Mouse (Mus musculus): ENCODE measurements around the gene Vmn1r232.
A peak's percentile ranks its signal among the peaks of the same experiment; 100 is the strongest.

Gene Vmn1r232

GRCm38 (mm10) chr17:20919614-20920013, at the start of gene Vmn1r232:
Vmn1r232 (minus strand) TSS chr17:20919714.
- DNase-seq (ENCODE audit: low read depth, low spot score) = no peak

DNA sequence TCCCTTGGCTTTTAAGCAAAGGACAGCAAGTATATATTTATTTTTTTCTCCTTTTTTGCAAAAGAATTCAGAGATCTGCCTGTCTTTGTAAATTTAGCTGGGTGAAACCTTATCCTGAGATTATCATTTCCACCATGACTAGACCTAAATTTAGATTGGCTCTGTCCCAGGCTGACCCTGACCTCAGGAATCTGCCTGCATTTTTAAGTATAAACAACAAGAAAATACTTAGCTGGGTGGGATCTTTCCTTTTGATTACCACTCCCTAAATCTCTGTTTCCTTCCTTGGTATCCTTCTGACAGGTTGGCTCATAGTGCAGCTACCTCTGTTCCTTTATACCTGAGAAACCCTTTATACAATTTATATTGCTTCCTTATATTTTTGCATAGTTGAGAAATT, 47.2 kb upstream of the Vmn1r232 start:
- no peak for DNase-seq (ENCODE audit: low read depth, low spot score)

- no peak for DNase-seq (ENCODE audit: low read depth, low spot score)
These were observed 45.9 kb upstream of the Vmn1r232 start for GRCm38 (mm10) chr17:20965421-20965820.

DNA sequence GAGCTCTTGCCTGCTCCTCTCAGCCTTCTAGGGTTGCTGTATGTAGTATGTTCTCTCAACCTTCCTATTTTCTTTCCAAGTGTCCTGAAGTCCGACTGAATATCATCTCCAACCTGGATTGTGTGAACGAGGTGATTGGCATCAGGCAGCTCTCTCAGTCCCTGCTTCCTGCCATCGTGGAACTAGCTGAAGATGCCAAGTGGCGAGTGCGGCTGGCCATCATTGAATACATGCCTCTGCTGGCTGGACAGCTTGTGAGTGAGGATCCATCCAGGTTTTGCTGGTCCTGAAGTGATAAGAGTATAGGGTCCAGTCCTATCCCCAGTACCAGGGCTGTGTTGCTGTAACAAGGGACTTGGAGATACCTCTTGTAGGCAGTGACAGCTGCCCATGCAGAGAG, 40.9 kb upstream of the Vmn1r232 start:
- no peak for DNase-seq (ENCODE audit: low read depth, low spot score)

GRCm38 (mm10) chr17:20946636-20947035, 27.1 kb upstream of the Vmn1r232 start:
- DNase-seq (ENCODE audit: low read depth, low spot score) = peak; percentile 19

GRCm38 (mm10) chr17:20946026-20946565, 26.6 kb upstream of the Vmn1r232 start:
- peak; percentile 33 for DNase-seq (ENCODE audit: low read depth, low spot score)

DNA sequence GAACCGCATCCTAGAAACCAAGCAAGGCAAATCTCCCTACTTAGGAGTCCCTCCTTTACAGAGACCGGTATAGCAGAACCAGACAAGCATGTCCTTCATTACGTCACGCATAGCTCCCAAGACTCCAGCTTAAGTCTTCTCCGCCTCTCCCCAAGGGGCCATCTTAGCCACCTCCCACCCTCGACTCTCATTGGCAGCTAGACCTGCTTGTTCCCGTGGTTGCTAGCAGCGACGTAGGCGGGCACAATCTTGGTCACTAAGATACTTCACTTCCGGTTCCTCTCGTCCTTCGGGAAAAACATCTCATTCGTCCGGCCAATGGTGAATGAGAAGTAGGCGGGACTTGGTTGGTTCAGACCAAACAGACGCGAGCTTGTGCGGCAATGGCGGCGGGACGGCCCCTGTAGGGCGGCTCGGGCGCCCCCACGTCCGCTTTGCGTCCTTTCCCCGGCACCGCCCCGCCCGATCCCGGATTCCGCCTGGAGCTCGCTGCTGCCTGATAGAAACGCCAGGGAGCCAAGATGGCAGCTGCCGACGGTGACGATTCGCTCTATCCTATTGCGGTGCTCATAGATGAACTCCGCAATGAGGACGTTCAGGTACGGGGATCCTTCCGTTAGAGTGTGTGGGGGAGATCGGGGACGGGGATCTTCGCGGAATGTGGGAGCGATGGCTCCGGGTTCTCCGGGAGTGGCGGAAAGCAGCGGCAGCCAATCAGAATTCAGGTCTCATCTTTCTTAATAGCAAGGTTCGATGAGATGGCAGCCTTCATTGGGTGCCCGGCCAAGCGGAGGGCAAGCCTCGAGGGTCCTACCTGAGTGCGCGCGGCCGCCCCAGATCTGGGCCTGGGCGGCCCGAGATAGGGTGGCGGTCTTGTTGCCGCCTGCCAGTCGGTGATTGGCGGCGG, 25.7 kb upstream of the Vmn1r232 start, which contains the start of gene Ppp2r1a:
Ppp2r1a (plus strand) TSS at position 327 of the 907 bp plus-strand sequence.
- DNase-seq (ENCODE audit: low read depth, low spot score) = peak; percentile 100

- DNase-seq (ENCODE audit: low read depth, low spot score) = peak; percentile 60
These were observed 24.7 kb upstream of the Vmn1r232 start for GRCm38 (mm10) chr17:20944226-20944625.

- DNase-seq (ENCODE audit: low read depth, low spot score) = no peak
These were observed 14.5 kb downstream of the Vmn1r232 start, which contains the start of gene Vmn1r231 for GRCm38 (mm10) chr17:20904991-20905390. Vmn1r231 (minus strand) TSS chr17:20905091.

Measured in 3T3-L1 (cell line).